Mouse (Mus musculus): ENCODE measurements at regions not wholly inside any gene's neighbourhood (a gene's known extent, or its start where the extent isn't known, plus 50 kb on each side); places are given as distances from the start of the nearest gene placed in this dataset.

DNA sequence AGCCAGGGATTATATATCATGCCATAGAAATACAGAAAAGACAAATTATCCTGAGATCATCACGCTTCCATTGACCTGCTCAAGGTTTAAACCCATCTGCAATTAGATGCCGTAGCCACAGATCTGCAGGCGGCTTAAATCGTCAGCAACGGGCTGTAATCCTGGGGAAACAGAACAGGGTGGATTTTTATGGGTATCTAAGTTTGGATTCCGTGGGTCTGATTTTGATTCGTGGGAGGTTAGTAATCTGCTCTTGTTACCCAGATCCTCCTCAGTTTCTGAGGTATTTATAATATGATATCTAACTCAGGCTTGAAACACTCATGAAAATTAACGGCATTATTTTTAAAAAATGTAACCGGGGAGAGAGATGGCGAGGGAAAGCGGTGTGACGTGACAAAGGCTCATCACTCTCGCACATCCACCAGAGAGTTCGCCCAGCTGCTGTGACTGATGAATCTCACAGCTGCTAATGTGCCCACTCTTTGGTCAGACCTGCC, 309.3 kb upstream of the Noct start:
- no peak for TF ChIP-seq TAL1 (IDR thresholded peaks at IDR 0.05; ENCODE audit: low read length)
- TF ChIP-seq GATA1 (IDR thresholded peaks at IDR 0.05; ENCODE audit: low read length), result no peak

All from erythroblast, embryonic 14.5 days (primary cell).